Mouse (Mus musculus): ENCODE measurements around the gene Avpi1. TPM values are rescaled to one million over a fixed set of nuclear protein-coding genes. Genes with fewer than 3 reads are reported as not detected.
"Not testable (repeated sequence)": the region's sequence is repeated elsewhere in the genome, so short reads cannot be mapped to it uniquely, and the experiment has no call there.

Gene Avpi1
- total RNA-seq, 4 experiments from 2014 or later, result 28.3 to 30.5 (median 29.8) TPM

- no peak for DNase-seq (ENCODE audit: low spot score in 2 of 2)
Measured at GRCm38 (mm10) chr19:42115783-42116335, 13.0 kb downstream of the Avpi1 start.

- no peak for DNase-seq (ENCODE audit: low spot score in 2 of 2)
Measured at GRCm38 (mm10) chr19:42104681-42105080, 24.2 kb downstream of the Avpi1 start.

- no peak for DNase-seq (ENCODE audit: low spot score in 2 of 2)
Measured at GRCm38 (mm10) chr19:42099406-42099805, 29.5 kb downstream of the Avpi1 start.

GRCm38 (mm10) chr19:42090637-42091141 lies 38.2 kb downstream of the Avpi1 start:
- peak in 1 of 2 experiments; percentile 28 for DNase-seq (ENCODE audit: low spot score in 2 of 2)

GRCm38 (mm10) chr19:42089748-42090595 lies 38.9 kb downstream of the Avpi1 start, which contains the start of gene Pi4k2a:
Gene Pi4k2a, plus strand, starts transcription at chr19:42090470.
- peak; percentile 95 to 100 for DNase-seq (ENCODE audit: low spot score in 2 of 2)

GRCm38 (mm10) chr19:42089103-42089747 lies 39.6 kb downstream of the Avpi1 start:
- DNase-seq (ENCODE audit: low spot score in 2 of 2), result peak; percentile 22 to 60

- DNase-seq (ENCODE audit: low spot score in 2 of 2), result peak; percentile 87 to 91
Measured at GRCm38 (mm10) chr19:42086166-42086565, 42.7 kb downstream of the Avpi1 start, which contains the start of gene Morn4. Gene Morn4, minus strand, starts transcription at chr19:42086357.

GRCm38 (mm10) chr19:42085690-42086089 lies 43.2 kb downstream of the Avpi1 start:
- DNase-seq (ENCODE audit: low spot score in 2 of 2), result no peak

GRCm38 (mm10) chr19:42081613-42082012 lies 47.2 kb downstream of the Avpi1 start:
- not testable (repeated sequence) for DNase-seq (ENCODE audit: low spot score in 2 of 2)

GRCm38 (mm10) chr19:42080469-42080868 lies 48.4 kb downstream of the Avpi1 start:
- DNase-seq (ENCODE audit: low spot score in 2 of 2), result no peak

GRCm38 (mm10) chr19:42079950-42080349 lies 48.9 kb downstream of the Avpi1 start:
- DNase-seq (ENCODE audit: low spot score in 2 of 2), result no peak

GRCm38 (mm10) chr19:42079006-42079405 lies 49.9 kb downstream of the Avpi1 start:
- no peak for DNase-seq (ENCODE audit: low spot score in 2 of 2)

GRCm38 (mm10) chr19:42078566-42078965 lies 50.3 kb downstream of the Avpi1 start:
- no peak for DNase-seq (ENCODE audit: low spot score in 2 of 2)

- DNase-seq (ENCODE audit: low spot score in 2 of 2), result no peak
Measured at GRCm38 (mm10) chr19:42075992-42076391, 52.9 kb downstream of the Avpi1 start.

GRCm38 (mm10) chr19:42075051-42075450 lies 53.8 kb downstream of the Avpi1 start:
- DNase-seq (ENCODE audit: low spot score in 2 of 2), result no peak

Other genes starting within 250 kb of the Avpi1 start
- 10 to 100 TPM; 30.1 to 33.4 (median 30.9) TPM for gene Rrp12, start 232.9 kb downstream of the Avpi1 start, total RNA-seq (2022)
- gene Pgam1, start 217.1 kb downstream of the Avpi1 start, total RNA-seq (2022), result 100 to 1,000 TPM; 554 to 587 (median 579) TPM
- gene Exosc1, start 195.6 kb downstream of the Avpi1 start, total RNA-seq (2022), result 10 to 100 TPM; 26.0 to 31.7 (median 29.0) TPM
- gene Zdhhc16, start 195.6 kb downstream of the Avpi1 start, total RNA-seq (2022), result 10 to 100 TPM; 38.1 to 43.7 (median 42.7) TPM
- 10 to 100 TPM; 29.3 to 43.8 (median 34.7) TPM for gene Mms19, start 147.9 kb downstream of the Avpi1 start, total RNA-seq (2022)
- 10 to 100 TPM; 12.0 to 13.2 (median 12.5) TPM for gene Ubtd1, start 147.3 kb downstream of the Avpi1 start, total RNA-seq (2022)
- under 1 TPM in 2 of 4 experiments, not detected in 2; 0.62 to 0.81 TPM for gene Ankrd2, start 93.1 kb downstream of the Avpi1 start, total RNA-seq (2022)
- gene Hoga1, start 83.4 kb downstream of the Avpi1 start, total RNA-seq (2022), result 1 to 10 TPM; 4.8 to 6.0 (median 5.2) TPM
- 1 to 10 TPM in 1 of 4 experiments, under 1 TPM in 3; 0.36 to 1.2 (median 0.84) TPM for gene 4933411K16Rik, start 76.8 kb downstream of the Avpi1 start, total RNA-seq (2022)
- 10 to 100 TPM; 64.8 to 72.4 (median 68.3) TPM for gene Morn4, start 42.7 kb downstream of the Avpi1 start, total RNA-seq (2022)
- 10 to 100 TPM; 64.0 to 69.1 (median 66.9) TPM for gene Pi4k2a, start 38.6 kb downstream of the Avpi1 start, total RNA-seq (2022)
- gene Marveld1, start 18.3 kb upstream of the Avpi1 start, total RNA-seq (2022), result 10 to 100 TPM in 1 of 4 experiments, 1 to 10 TPM in 3; 8.7 to 10.2 (median 9.0) TPM
- 100 to 1,000 TPM in 1 of 4 experiments, 10 to 100 TPM in 3; 78.2 to 101 (median 83.5) TPM for gene Zfyve27, start 34.9 kb upstream of the Avpi1 start, total RNA-seq (2022)
- gene Sfrp5, start 73.2 kb upstream of the Avpi1 start, total RNA-seq (2022), result 1 to 10 TPM; 1.9 to 4.1 (median 2.6) TPM
- 100 to 1,000 TPM in 2 of 4 experiments, 10 to 100 TPM in 2; 89.8 to 107 (median 99.9) TPM for gene Golga7b, start 118.5 kb upstream of the Avpi1 start, total RNA-seq (2022)